Mouse (Mus musculus): ENCODE data around the gene Slc35e1.

- TF ChIP-seq EP300 (IDR thresholded peaks at IDR 0.05; ENCODE audit: low read depth) (peak; percentile 36; the same call in 1 of the 2 replicates), CTCF (IDR thresholded peaks at IDR 0.05; ENCODE audit: low read depth) (no peak)
Observed at GRCm38 (mm10) chr8:72492622-72493081, 238 bp upstream of the Slc35e1 start.
